Mouse (Mus musculus): ENCODE results near the gene Ptprd.

DNA sequence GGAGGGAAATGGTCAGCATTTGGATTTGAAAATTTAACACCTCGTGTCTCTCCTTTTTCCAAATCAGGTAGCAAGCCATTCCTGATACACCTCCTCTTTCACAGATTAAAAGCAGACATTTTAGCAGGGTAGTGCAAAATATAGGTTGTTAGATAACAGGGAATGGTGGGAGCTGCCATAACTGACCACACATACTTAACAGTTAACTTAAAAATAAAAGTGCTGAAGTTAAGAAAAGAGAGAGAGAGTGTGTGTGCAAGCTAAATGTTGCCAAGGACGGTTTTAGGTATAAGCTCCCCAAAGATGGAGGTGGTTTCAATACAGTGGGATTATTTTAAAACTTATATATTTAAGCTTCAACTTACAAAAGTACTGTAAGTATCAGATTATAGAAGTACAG is 2241.8 kb downstream of the Ptprd start:
- TF ChIP-seq EP300 (optimal IDR thresholded peaks at IDR 0.05) (no peak), CTCF (IDR thresholded peaks at IDR 0.05; ENCODE audit: low read depth) (no peak)

Measured in stomach, postnatal 0 days (tissue).